Mouse (Mus musculus): Measurements from ENCODE around the gene Fgf4. TPM values are rescaled to one million over a fixed set of nuclear protein-coding genes. Genes with fewer than 3 reads are reported as not detected.

The Fgf4 gene
- total and polyA plus RNA-seq, 3 experiments = not detected

DNA sequence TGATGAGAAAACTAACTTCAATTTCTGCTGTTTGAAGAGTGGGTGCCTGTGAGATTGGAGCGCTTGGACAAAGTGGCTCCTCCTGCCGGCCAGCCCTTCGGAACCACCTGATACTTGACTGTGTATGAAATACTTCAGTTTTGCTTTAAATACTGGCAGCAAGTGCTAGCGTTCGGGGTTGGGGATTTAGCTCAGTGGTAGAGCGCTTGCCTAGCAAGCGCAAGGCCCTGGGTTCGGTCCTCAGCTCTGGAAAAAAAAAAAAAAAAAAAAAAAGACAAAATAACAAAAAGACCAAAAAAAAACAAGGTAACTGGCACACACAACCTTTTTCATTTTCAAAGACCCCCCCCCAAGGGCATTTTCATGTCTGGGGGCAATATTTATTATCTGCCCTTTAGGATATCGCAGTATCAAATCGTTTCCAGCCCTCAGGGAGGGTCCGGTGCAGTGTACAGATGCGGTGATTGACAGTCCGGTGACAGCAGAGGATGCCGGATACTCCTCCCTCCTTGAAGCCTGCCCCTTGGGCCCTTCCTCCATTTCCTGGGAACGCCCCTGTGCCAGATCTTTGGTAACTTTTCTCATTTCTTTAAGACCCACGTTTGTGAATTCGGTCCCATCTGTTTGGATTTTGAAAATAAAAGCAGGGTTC is 67.3 kb downstream of the Fgf4 start:
- H3K27me3 ChIP-seq (ENCODE audit: control insufficient read depth in 1 of 2, insufficient read depth in 2 of 2, low read length in 2 of 2) = no peaks in the 10 kb centered on the region
- H3K4me1 ChIP-seq (ENCODE audit: control insufficient read depth in 1 of 2, insufficient read depth in 2 of 2, low read length in 2 of 2) = peaks cover 0 to 7% of the 10 kb centered on the region in 2 experiments; a peak in 3 of 4 replicates
- peaks cover 0 to 2% of the 10 kb centered on the region in 2 experiments; a peak in 1 of 4 replicates for H3K36me3 ChIP-seq (ENCODE audit: control insufficient read depth in 1 of 2, insufficient read depth in 2 of 2, low read length in 2 of 2)
- no peaks in the 10 kb centered on the region for H3K9me3 ChIP-seq (replicated peaks; ENCODE audit: insufficient read depth, low read length)
- H3K4me3 ChIP-seq (ENCODE audit: control insufficient read depth in 1 of 2, insufficient read depth in 1 of 2, low read depth in 2 of 2, low read length in 2 of 2) = peak overlapping the region; percentile 71 to 93
- H3K79me2 ChIP-seq (ENCODE audit: control insufficient read depth, insufficient read depth, low read length, poor library complexity) = peaks cover 5% of the 10 kb centered on the region
- TF ChIP-seq CTCF (IDR thresholded peaks at IDR 0.05 in 2 of 3, conservative IDR thresholded peaks at IDR 0.05 in 1 of 3; ENCODE audit: control insufficient read depth in 1 of 3, insufficient read depth in 1 of 3, low read depth in 2 of 3, low read length in 3 of 3, poor library complexity in 1 of 3, severe bottlenecking in 1 of 3) = peak in 2 of 3 experiments; percentile 33 to 44; a peak in 4 of 6 replicates
- peak; percentile 98 for TF ChIP-seq TBP (IDR thresholded peaks at IDR 0.05; ENCODE audit: low read depth, low read length)
- peak; percentile 87 for TF ChIP-seq ZNF384 (IDR thresholded peaks at IDR 0.05; ENCODE audit: low read depth, low read length)
- TF ChIP-seq USF2 (IDR thresholded peaks at IDR 0.05; ENCODE audit: borderline replicate concordance in 1 of 2, insufficient read depth in 1 of 2, low read depth in 1 of 2, low read length in 2 of 2) = no peak
- TF ChIP-seq JUND (IDR thresholded peaks at IDR 0.05; ENCODE audit: low read depth, low read length) = no peak
- 0 out of 2 replicates have a peak, but pooled peaks have one; percentile 35 for TF ChIP-seq MAFK (IDR thresholded peaks at IDR 0.05; ENCODE audit: borderline replicate concordance, low read depth, low read length)
- DNase-seq (ENCODE audit: low read depth, low spot score) = peak; percentile 90
- peak overlapping the region; percentile 72 for H3K27ac ChIP-seq (ENCODE audit: control insufficient read depth, low read depth, low read length)
- H3K9ac ChIP-seq (ENCODE audit: control insufficient read depth, low read depth, low read length, poor library complexity, severe bottlenecking) = peak overlapping the region; percentile 72

Other genes with a start within 250 kb of the Fgf4 start
- gene Ano1, start 95.4 kb upstream of the Fgf4 start, total RNA-seq (2012; rRNA removed) = 0.04 TPM in 1 of 2 replicates, not detected in the other
- gene Ano1, start 95.4 kb upstream of the Fgf4 start, polyA plus RNA-seq (2012; ENCODE audit: insufficient read depth in 1 of 2, insufficient read length in 2 of 2, low read depth in 1 of 2, low replicate concordance in 2 of 2, missing spikeins in 1 of 2) = not detected
- not detected in 2 replicates for gene Fgf3, start 9.3 kb upstream of the Fgf4 start, total RNA-seq (2012; rRNA removed)
- gene Fgf3, start 9.3 kb upstream of the Fgf4 start, polyA plus RNA-seq (2012; ENCODE audit: insufficient read depth in 1 of 2, insufficient read length in 2 of 2, low read depth in 1 of 2, low replicate concordance in 2 of 2, missing spikeins in 1 of 2) = not detected
- gene Fgf15, start 49.2 kb downstream of the Fgf4 start, total RNA-seq (2012; rRNA removed) = 11.7 and 19.1 TPM in 2 replicates
- gene Fgf15, start 49.2 kb downstream of the Fgf4 start, polyA plus RNA-seq (2012; ENCODE audit: insufficient read depth in 1 of 2, insufficient read length in 2 of 2, low read depth in 1 of 2, low replicate concordance in 2 of 2, missing spikeins in 1 of 2) = 10 to 100 TPM in 1 of 2 experiments, not detected in 1; 16.6 TPM
- 10.5 and 18.1 TPM in 2 replicates for gene LTO1, start 67.7 kb downstream of the Fgf4 start, total RNA-seq (2012; rRNA removed)
- 10 to 100 TPM in 1 of 2 experiments, not detected in 1; 18.4 TPM for gene LTO1, start 67.7 kb downstream of the Fgf4 start, polyA plus RNA-seq (2012; ENCODE audit: insufficient read depth in 1 of 2, insufficient read length in 2 of 2, low read depth in 1 of 2, low replicate concordance in 2 of 2, missing spikeins in 1 of 2)
- 0.08 and 0.13 TPM in 2 replicates for gene Ccnd1, start 92.6 kb downstream of the Fgf4 start, total RNA-seq (2012; rRNA removed)
- gene Ccnd1, start 92.6 kb downstream of the Fgf4 start, polyA plus RNA-seq (2012; ENCODE audit: insufficient read depth in 1 of 2, insufficient read length in 2 of 2, low read depth in 1 of 2, low replicate concordance in 2 of 2, missing spikeins in 1 of 2) = under 1 TPM in 1 of 2 experiments, not detected in 1; 0.38 TPM